Mouse (Mus musculus): ENCODE data around the gene Dapk1.

DNA sequence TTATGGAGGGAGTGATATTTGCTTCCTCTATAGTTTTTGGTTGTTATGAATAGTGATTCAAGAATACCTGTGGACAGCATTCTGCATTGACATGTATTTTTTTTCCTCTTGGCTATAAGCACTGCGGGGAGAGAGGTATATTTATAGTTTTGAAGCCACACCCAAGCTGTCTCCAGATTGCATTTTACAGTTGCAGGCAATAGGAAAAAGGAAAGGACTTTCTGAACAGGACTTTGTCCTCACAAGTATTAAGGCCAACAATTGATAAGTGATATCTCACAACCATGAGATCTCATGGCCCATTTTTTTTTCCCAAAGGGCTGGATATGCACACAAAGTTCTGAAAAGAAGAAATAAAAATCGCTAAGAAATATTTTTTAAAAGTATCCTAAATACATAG is 207.9 kb downstream of the Dapk1 start:
- TF ChIP-seq TAL1 (IDR thresholded peaks at IDR 0.05; ENCODE audit: low read length) (no peak), GATA1 (IDR thresholded peaks at IDR 0.05; ENCODE audit: low read length) (no peak)

All from erythroblast, embryonic 14.5 days (primary cell).